Mouse (Mus musculus): Measurements from ENCODE around the gene Amz1. TPM values are rescaled to one million over a fixed set of nuclear protein-coding genes. Genes with fewer than 3 reads are reported as not detected.

Amz1 gene
- polyA plus RNA-seq, 1 experiment from 2014 or later: 0.76 TPM

GRCm38 (mm10) chr5:140799190-140799589 lies 75.3 kb downstream of the Amz1 start:
- Histone ChIP-seq H3K4me2 (ENCODE audit: low read depth, low read length) (no peak overlapping the region), H3K9me3 (replicated peaks; ENCODE audit: control insufficient read depth, low read length) (no peaks in the 10 kb centered on the region; the same call in 1 of the 2 replicates), H3K4me1 (ENCODE audit: control insufficient read depth, insufficient read depth, low read length) (no peaks in the 10 kb centered on the region), H3K27me3 (ENCODE audit: control insufficient read depth, insufficient read depth, low read length) (no peaks in the 10 kb centered on the region), H3K4me3 (ENCODE audit: low read depth, low read length) (no peak overlapping the region), H3K36me3 (replicated peaks; ENCODE audit: control insufficient read depth, insufficient read depth, low read depth, low read length) (no peaks in the 10 kb centered on the region), H3K27ac (replicated peaks; ENCODE audit: low read depth, low read length) (no peak overlapping the region), H3K9ac (replicated peaks; ENCODE audit: low read length) (no peak overlapping the region)
- DNase-seq (ENCODE audit: low spot score) (no peak), ATAC-seq (replicated peaks; ENCODE audit: insufficient number of reproducible peaks, low FRiP score, low TSS enrichment, low read depth) (no peak)
- WGBS: 67% methylated on average over 2 of the region's 2 CpGs

GRCm38 (mm10) chr5:140800288-140800923 lies 76.5 kb downstream of the Amz1 start:
- DNase-seq (ENCODE audit: low spot score): no peak
- Histone ChIP-seq H3K27ac (replicated peaks; ENCODE audit: low read depth, low read length) (no peak overlapping the region), H3K4me2 (ENCODE audit: low read depth, low read length) (no peak overlapping the region), H3K27me3 (ENCODE audit: control insufficient read depth, insufficient read depth, low read length) (no peaks in the 10 kb centered on the region), H3K4me1 (ENCODE audit: control insufficient read depth, insufficient read depth, low read length) (no peaks in the 10 kb centered on the region), H3K9me3 (replicated peaks; ENCODE audit: control insufficient read depth, low read length) (no peaks in the 10 kb centered on the region), H3K36me3 (replicated peaks; ENCODE audit: control insufficient read depth, insufficient read depth, low read depth, low read length) (no peaks in the 10 kb centered on the region), H3K9ac (replicated peaks; ENCODE audit: low read length) (no peak overlapping the region), H3K4me3 (ENCODE audit: low read depth, low read length) (no peak overlapping the region)
- WGBS: 89% methylated on average over 6 of the region's 6 CpGs
- no peak for ATAC-seq (replicated peaks; ENCODE audit: insufficient number of reproducible peaks, low FRiP score, low TSS enrichment, low read depth)

- Histone ChIP-seq H3K4me3 (ENCODE audit: low read depth, low read length) (no peak overlapping the region), H3K27me3 (ENCODE audit: control insufficient read depth, insufficient read depth, low read length) (no peaks in the 10 kb centered on the region), H3K27ac (replicated peaks; ENCODE audit: low read depth, low read length) (no peak overlapping the region), H3K9ac (replicated peaks; ENCODE audit: low read length) (no peak overlapping the region), H3K36me3 (replicated peaks; ENCODE audit: control insufficient read depth, insufficient read depth, low read depth, low read length) (no peaks in the 10 kb centered on the region), H3K9me3 (replicated peaks; ENCODE audit: control insufficient read depth, low read length) (no peaks in the 10 kb centered on the region), H3K4me2 (ENCODE audit: low read depth, low read length) (no peak overlapping the region), H3K4me1 (ENCODE audit: control insufficient read depth, insufficient read depth, low read length) (no peaks in the 10 kb centered on the region)
- 80% methylated on average over 5 of the region's 5 CpGs for WGBS
- DNase-seq (ENCODE audit: low spot score) (no peak), ATAC-seq (replicated peaks; ENCODE audit: insufficient number of reproducible peaks, low FRiP score, low TSS enrichment, low read depth) (no peak)
These were observed 77.9 kb downstream of the Amz1 start for GRCm38 (mm10) chr5:140801782-140802181.

- WGBS: 90% methylated on average over 2 of the region's 2 CpGs
- Histone ChIP-seq H3K4me3 (ENCODE audit: low read depth, low read length) (no peak overlapping the region), H3K9ac (replicated peaks; ENCODE audit: low read length) (no peak overlapping the region), H3K27me3 (ENCODE audit: control insufficient read depth, insufficient read depth, low read length) (no peaks in the 10 kb centered on the region), H3K4me2 (ENCODE audit: low read depth, low read length) (no peak overlapping the region), H3K36me3 (replicated peaks; ENCODE audit: control insufficient read depth, insufficient read depth, low read depth, low read length) (no peaks in the 10 kb centered on the region), H3K4me1 (ENCODE audit: control insufficient read depth, insufficient read depth, low read length) (no peaks in the 10 kb centered on the region), H3K27ac (replicated peaks; ENCODE audit: low read depth, low read length) (no peak overlapping the region), H3K9me3 (replicated peaks; ENCODE audit: control insufficient read depth, low read length) (no peaks in the 10 kb centered on the region)
- DNase-seq (ENCODE audit: low spot score) (no peak), ATAC-seq (replicated peaks; ENCODE audit: insufficient number of reproducible peaks, low FRiP score, low TSS enrichment, low read depth) (no peak)
These were observed 82.3 kb downstream of the Amz1 start for GRCm38 (mm10) chr5:140806252-140806651.

GRCm38 (mm10) chr5:140806939-140807338 lies 83.0 kb downstream of the Amz1 start:
- Histone ChIP-seq H3K4me2 (ENCODE audit: low read depth, low read length) (no peak overlapping the region), H3K36me3 (replicated peaks; ENCODE audit: control insufficient read depth, insufficient read depth, low read depth, low read length) (no peaks in the 10 kb centered on the region), H3K9ac (replicated peaks; ENCODE audit: low read length) (no peak overlapping the region), H3K27ac (replicated peaks; ENCODE audit: low read depth, low read length) (no peak overlapping the region), H3K27me3 (ENCODE audit: control insufficient read depth, insufficient read depth, low read length) (no peaks in the 10 kb centered on the region), H3K4me1 (ENCODE audit: control insufficient read depth, insufficient read depth, low read length) (no peaks in the 10 kb centered on the region), H3K9me3 (replicated peaks; ENCODE audit: control insufficient read depth, low read length) (no peaks in the 10 kb centered on the region), H3K4me3 (ENCODE audit: low read depth, low read length) (no peak overlapping the region)
- ATAC-seq (replicated peaks; ENCODE audit: insufficient number of reproducible peaks, low FRiP score, low TSS enrichment, low read depth) (no peak), DNase-seq (ENCODE audit: low spot score) (no peak)
- 58% methylated on average over 2 of the region's 2 CpGs for WGBS

Other genes starting within 250 kb of the Amz1 start
- 8.8 and 9.5 TPM in 2 replicates for gene Chst12, start 218.6 kb upstream of the Amz1 start, polyA plus RNA-seq (2014; fragmentation: Nextera tagmentation; extraction: Ambion mirVana)
- 0.36 and 0.63 TPM in 2 replicates for gene Grifin, start 159.1 kb upstream of the Amz1 start, polyA plus RNA-seq (2014; fragmentation: Nextera tagmentation; extraction: Ambion mirVana)
- gene Lfng, start 116.8 kb upstream of the Amz1 start, polyA plus RNA-seq (2014; fragmentation: Nextera tagmentation; extraction: Ambion mirVana): 13.3 and 13.7 TPM in 2 replicates
- 42.5 and 42.8 TPM in 2 replicates for gene Ttyh3, start 75.1 kb upstream of the Amz1 start, polyA plus RNA-seq (2014; fragmentation: Nextera tagmentation; extraction: Ambion mirVana)
- 13.5 and 16.5 TPM in 2 replicates for gene Iqce, start 21.7 kb upstream of the Amz1 start, polyA plus RNA-seq (2014; fragmentation: Nextera tagmentation; extraction: Ambion mirVana)
- 8.8 and 10.3 TPM in 2 replicates for gene Brat1, start 19.1 kb upstream of the Amz1 start, polyA plus RNA-seq (2014; fragmentation: Nextera tagmentation; extraction: Ambion mirVana)
- 26.7 and 46.8 TPM in 2 replicates for gene Gna12, start 106.3 kb downstream of the Amz1 start, polyA plus RNA-seq (2014; fragmentation: Nextera tagmentation; extraction: Ambion mirVana)